Mouse (Mus musculus) hindbrain, embryonic 16.5 days (tissue): ENCODE results near the gene Mdga2. TPM values are rescaled to one million over a fixed set of nuclear protein-coding genes. Genes with fewer than 3 reads are reported as not detected.

Experiments
- ATAC-seq: fragments of 200-750 bp; cut with Nextera tagmentation; 2 replicates; pipeline ENCODE4 v1.8.0; 2017; ENCODE audit warnings: moderate TSS enrichment, moderate library complexity
- H3K27ac ChIP-seq: fragments of 300-500 bp; sonication (generic); 2 replicates; pipeline ENCODE4 v1.5.1; 2014; ENCODE audit warnings: low read depth, mild to moderate bottlenecking, control low read depth, low read length, moderate library complexity
- H3K27me3 ChIP-seq: fragments of 300-500 bp; sonication (generic); replicated peaks from 2 replicates; pipeline ENCODE4 v1.6.1; 2014; ENCODE audit warnings: low read length; ENCODE audit not compliant: control insufficient read depth, insufficient read depth
- H3K36me3 ChIP-seq: fragments of 300-500 bp; sonication (generic); 2 replicates; pipeline ENCODE4 v1.6.1; 2014; ENCODE audit warnings: mild to moderate bottlenecking, low read length, moderate library complexity, mixed read lengths; ENCODE audit not compliant: control insufficient read depth, insufficient read depth
- H3K4me1 ChIP-seq: fragments of 300-500 bp; sonication (generic); 2 replicates; pipeline ENCODE4 v1.6.1; 2014; ENCODE audit warnings: low read depth, low read length; ENCODE audit not compliant: control insufficient read depth, insufficient read depth
- H3K4me2 ChIP-seq: fragments of 300-500 bp; sonication (generic); 2 replicates; pipeline ENCODE4 v1.6.1; 2014; ENCODE audit warnings: mild to moderate bottlenecking, low read length, control low read depth, moderate library complexity
- H3K4me3 ChIP-seq: fragments of 300-500 bp; sonication (generic); 2 replicates; pipeline ENCODE4 v1.5.1; 2014; ENCODE audit warnings: mild to moderate bottlenecking, low read length, control low read depth, moderate library complexity
- H3K9ac ChIP-seq: fragments of 300-500 bp; sonication (generic); 2 replicates; pipeline ENCODE4 v1.6.1; 2014; ENCODE audit warnings: low read depth, mild to moderate bottlenecking, control low read depth, low read length, moderate library complexity
- H3K9me3 ChIP-seq: fragments of 300-500 bp; sonication (generic); 2 replicates; pipeline ENCODE4 v1.6.1; 2014; ENCODE audit warnings: mild to moderate bottlenecking, low read length, moderate library complexity; ENCODE audit not compliant: control insufficient read depth
- WGBS: fragments of 180-500 bp; shearing (Covaris S2); extraction: QIAGEN DNeasy Blood & Tissue Kit; methylation state at CpG from one replicate; pipeline ENCODE4 v1.1.7; 2014; 5-methylcytosine and 5-hydroxymethylcytosine counted together
- polyA plus RNA-seq: library from polyadenylated mRNA; unstranded; fragments of >200 nt; fragmentation: Nextera tagmentation; extraction: Ambion mirVana; gene quantifications from 2 replicates; pipeline ENCODE4 v1.2.1, GENCODE M21; 2015

The Mdga2 gene
- polyA plus RNA-seq, 1 experiment from 2014 or later: 41.4 TPM

DNA sequence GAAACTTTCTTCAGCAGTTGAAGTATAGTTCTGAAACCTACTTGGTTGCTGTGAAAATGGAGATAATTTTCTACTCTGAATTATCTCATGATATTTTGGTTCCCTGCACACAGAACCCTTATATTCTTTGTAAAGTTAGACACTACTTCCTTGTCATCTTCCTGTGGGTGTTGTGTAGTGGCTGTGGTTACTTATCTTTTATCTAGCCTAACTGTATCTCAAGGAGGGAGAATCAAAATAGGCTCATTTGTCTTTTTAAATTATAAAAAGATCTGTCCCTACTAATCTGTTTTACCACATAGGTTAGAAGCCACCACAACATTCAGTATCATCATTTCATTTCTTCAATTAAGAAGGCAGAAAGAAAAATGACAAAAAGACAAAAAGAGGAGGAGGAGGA lies 127.9 kb downstream of the Mdga2 start:
- H3K27ac ChIP-seq: no peak overlapping the region
- H3K4me2 ChIP-seq: no peak overlapping the region
- H3K4me3 ChIP-seq: no peak overlapping the region
- no peak overlapping the region for H3K9ac ChIP-seq
- H3K9me3 ChIP-seq: no peaks in the 10 kb centered on the region
- H3K36me3 ChIP-seq: no peaks in the 10 kb centered on the region
- H3K4me1 ChIP-seq: no peaks in the 10 kb centered on the region
- no peaks in the 10 kb centered on the region for H3K27me3 ChIP-seq
- no peak for ATAC-seq

DNA sequence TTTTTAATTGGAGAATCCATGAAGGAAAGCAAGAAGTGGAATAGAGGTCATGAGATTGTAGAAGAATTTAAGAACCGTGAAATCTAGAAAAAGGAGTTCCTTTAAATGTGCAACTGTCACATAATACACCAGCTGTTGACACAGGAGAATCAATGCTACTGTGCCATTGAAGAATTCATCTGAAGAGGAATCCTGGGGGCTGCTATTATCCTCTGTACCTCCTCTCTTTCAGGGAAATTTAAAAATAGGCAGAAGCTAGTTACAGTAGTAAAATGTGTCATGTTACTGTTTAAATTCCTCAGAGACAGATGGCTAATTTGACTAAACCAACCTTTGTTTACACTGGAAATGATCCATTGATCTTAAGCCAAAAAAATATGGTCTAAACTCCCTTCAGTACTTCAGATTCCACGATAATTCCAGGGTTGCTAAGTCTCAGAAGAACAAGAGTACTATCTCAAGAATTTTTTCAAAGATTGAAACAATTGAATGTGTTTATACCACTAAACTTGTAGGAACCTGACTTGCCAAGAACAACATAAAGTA lies 131.9 kb downstream of the Mdga2 start:
- H3K4me1 ChIP-seq: no peaks in the 10 kb centered on the region
- H3K27me3 ChIP-seq: no peaks in the 10 kb centered on the region
- no peak overlapping the region for H3K4me3 ChIP-seq
- no peak overlapping the region for H3K4me2 ChIP-seq
- H3K36me3 ChIP-seq: no peaks in the 10 kb centered on the region
- no peak overlapping the region for H3K9ac ChIP-seq
- H3K9me3 ChIP-seq: no peaks in the 10 kb centered on the region
- WGBS: 51% methylated on average over 2 of the region's 2 CpGs
- H3K27ac ChIP-seq: no peak overlapping the region
- no peak for ATAC-seq

DNA sequence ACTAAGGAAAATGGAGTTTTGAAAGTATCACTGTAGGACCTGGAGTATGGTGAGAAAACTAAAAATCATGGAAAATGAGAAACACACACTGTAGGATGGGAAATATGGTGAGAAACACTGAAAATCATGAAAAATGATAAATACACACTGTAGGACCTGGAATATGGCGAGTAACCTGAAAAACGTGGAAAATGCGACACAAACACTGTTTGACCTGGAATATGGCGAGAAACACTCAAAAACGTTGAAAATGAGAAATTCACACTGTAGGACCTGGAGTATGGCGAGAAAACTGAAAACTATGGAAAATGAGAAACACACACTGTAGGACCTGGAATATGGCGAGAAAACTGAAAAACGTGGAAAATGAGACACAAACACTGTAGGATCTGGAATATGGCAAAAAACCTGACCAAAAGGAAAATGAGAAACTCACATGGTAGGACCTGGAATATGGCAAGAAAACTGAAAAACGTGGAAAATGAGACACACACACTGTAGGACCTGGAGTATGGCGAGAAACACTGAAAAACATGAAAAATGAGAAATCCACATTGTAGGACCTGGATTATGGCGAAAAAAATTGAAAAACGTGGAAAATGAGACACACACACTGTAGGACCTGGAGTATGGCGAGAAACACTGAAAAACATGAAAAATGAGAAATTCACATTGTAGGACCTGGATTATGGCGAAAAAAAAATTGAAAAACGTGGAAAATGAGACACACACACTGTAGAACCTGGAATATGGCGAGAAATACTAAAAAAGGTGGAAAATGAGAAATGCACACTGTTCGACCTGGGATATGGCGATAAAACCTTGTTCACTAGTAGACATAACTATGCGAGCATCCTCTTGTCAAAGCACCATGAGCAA lies 163.0 kb downstream of the Mdga2 start:
- H3K27me3 ChIP-seq: no peaks in the 10 kb centered on the region
- H3K36me3 ChIP-seq: no peaks in the 10 kb centered on the region
- H3K4me3 ChIP-seq: no peak overlapping the region
- no peak overlapping the region for H3K9ac ChIP-seq
- no peaks in the 10 kb centered on the region for H3K4me1 ChIP-seq
- ATAC-seq: peak; percentile 93
- H3K4me2 ChIP-seq: no peak overlapping the region
- peaks cover 7% of the 10 kb centered on the region for H3K9me3 ChIP-seq
- 75% methylated on average over 19 of the region's 19 CpGs for whole genome bisulfite sequencing
- no peak overlapping the region for H3K27ac ChIP-seq

DNA sequence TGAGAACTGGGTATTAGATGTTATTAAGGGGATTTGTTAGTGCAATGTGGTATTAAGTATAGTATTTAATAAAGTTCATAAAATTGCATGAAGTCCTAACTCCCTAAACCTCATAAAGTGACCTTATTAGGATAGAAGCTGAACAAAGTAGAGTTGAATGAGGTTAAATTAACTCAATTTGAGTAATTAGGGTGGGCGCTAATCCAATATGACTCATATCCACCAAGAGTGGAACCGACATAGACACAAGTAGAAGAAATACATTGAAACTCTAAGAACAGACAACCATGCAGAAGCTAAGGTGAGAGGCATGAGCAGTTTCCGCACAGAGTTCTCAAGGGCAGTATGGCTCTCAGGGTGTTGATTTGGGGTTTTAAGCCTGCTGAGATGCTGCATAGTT lies 165.7 kb downstream of the Mdga2 start:
- Histone ChIP-seq H3K9me3 (peaks cover 7% of the 10 kb centered on the region), H3K27ac (no peak overlapping the region), H3K4me2 (no peak overlapping the region), H3K4me1 (no peaks in the 10 kb centered on the region), H3K36me3 (no peaks in the 10 kb centered on the region), H3K4me3 (no peak overlapping the region), H3K9ac (no peak overlapping the region), H3K27me3 (no peaks in the 10 kb centered on the region)
- no peak for ATAC-seq
- WGBS: 88% methylated on average over 3 of the region's 3 CpGs

DNA sequence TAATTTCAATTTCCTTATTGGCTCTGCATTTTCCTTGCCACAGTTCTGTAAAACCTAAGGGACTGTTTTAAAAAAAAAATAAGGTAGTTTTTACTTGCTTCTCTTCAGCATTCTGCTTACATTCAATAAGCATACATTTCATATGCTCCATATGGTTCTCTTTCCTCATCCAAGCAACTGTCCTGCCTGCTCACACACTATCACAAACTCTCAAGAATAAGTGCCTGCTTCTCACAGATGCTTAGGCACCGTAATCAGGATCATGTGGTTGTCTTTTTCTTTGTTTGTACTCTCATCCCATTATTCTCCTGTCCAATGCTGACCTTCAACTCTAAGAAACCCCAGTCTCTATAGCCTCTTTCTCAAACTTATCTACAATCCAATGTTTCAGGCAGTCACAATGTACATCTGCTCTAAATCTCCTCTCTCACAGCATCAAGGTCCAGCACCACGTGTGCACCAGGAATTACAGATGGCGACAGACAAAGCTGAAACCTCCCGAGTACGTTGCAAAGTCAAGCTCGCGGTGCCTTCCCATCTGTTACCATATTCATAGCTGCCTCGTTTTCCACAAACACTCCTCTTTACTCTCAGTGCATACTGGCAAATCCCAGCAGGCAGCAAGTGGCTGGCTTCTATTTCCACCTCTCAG lies 177.1 kb downstream of the Mdga2 start:
- Histone ChIP-seq H3K4me3 (no peak overlapping the region), H3K4me2 (no peak overlapping the region), H3K36me3 (no peaks in the 10 kb centered on the region), H3K9ac (no peak overlapping the region), H3K4me1 (no peaks in the 10 kb centered on the region), H3K27me3 (no peaks in the 10 kb centered on the region), H3K9me3 (no peaks in the 10 kb centered on the region), H3K27ac (no peak overlapping the region)
- WGBS: 47% methylated on average over 8 of the region's 8 CpGs
- ATAC-seq: peak; percentile 86

DNA sequence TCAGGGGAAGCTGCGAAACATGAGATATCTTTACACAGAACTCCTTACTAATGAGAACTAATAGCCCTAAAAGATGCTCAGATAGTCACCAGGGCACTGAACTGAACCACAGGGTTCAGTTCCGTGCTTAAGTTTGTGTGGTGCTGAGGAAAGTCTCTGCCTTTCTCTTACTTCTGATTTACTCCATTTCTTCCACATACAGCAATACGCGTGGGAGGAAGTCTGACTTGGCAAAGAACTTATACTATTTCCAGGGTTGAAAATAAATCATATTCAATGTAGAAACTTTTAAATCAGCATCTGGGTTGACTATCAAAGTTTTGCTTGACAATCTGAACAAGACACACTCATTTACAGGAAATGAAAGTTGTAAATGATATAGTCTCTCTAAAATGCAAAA lies 180.5 kb downstream of the Mdga2 start:
- 94% methylated on average over 4 of the region's 4 CpGs for WGBS
- Histone ChIP-seq H3K9ac (no peak overlapping the region), H3K36me3 (no peaks in the 10 kb centered on the region), H3K27me3 (no peaks in the 10 kb centered on the region), H3K9me3 (no peaks in the 10 kb centered on the region), H3K4me3 (no peak overlapping the region), H3K27ac (no peak overlapping the region), H3K4me2 (no peak overlapping the region), H3K4me1 (no peaks in the 10 kb centered on the region)
- ATAC-seq: no peak

DNA sequence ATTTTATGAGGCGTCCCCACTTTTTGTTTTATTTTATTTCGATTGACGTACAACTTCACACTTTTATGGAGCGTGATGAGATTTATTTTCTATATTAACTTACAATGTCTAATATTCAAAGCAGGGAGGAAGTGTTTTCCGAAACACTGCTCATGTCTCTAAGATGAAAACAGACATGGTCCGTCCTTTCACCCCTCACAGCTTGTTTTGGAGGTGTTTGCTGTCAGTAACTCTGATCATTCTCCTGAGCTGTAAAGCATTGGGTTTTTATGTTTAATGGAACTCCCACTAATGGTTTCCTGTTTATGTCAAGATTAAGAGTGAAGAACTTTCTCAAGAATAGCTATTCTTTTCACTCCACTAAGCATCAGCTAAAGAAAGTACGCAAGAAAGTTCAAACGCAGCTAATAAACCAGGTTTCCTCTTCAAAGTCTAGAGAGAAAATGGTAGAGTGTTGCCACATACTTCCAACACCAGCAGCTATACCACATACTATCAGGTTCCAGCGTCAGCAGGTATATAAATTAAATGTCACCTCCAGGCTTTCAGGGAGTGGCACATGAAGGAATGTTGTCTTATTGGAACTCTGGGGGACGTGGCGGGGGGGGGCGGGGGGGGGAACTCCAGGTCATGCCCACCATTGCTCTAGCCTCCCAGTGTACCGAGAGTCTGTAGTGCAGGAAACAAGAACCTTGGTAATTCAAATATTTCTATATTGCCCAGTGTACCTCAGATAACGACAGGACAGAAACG lies 186.7 kb downstream of the Mdga2 start:
- H3K9me3 ChIP-seq: no peaks in the 10 kb centered on the region
- ATAC-seq: no peak
- no peak overlapping the region for H3K9ac ChIP-seq
- no peak overlapping the region for H3K27ac ChIP-seq
- no peak overlapping the region for H3K4me3 ChIP-seq
- no peaks in the 10 kb centered on the region for H3K27me3 ChIP-seq
- no peaks in the 10 kb centered on the region for H3K4me1 ChIP-seq
- WGBS: 84% methylated on average over 15 of the region's 15 CpGs
- no peaks in the 10 kb centered on the region for H3K36me3 ChIP-seq
- H3K4me2 ChIP-seq: no peak overlapping the region

DNA sequence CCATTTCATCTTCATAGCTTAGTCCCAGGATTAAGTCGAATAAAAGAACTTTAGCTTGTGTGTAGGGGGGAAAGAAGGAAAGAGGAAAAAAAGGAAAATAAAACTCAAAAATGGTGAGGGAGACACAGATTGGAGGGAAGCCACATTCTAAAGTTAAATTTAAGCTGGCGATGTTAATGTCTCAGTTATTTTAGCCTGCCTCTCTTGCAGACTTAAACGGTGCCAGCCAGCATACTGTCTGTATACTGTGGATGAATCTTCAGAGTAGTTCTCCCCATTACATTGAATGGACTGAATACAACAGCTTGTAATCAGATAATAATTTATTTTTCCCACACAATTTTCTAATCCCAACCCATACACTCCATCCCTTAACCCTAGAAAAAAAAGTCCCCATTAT lies 205.2 kb downstream of the Mdga2 start:
- WGBS: 95% methylated on average over 3 of the region's 3 CpGs
- H3K9ac ChIP-seq: no peak overlapping the region
- no peaks in the 10 kb centered on the region for H3K4me1 ChIP-seq
- no peaks in the 10 kb centered on the region for H3K36me3 ChIP-seq
- H3K9me3 ChIP-seq: no peaks in the 10 kb centered on the region
- no peaks in the 10 kb centered on the region for H3K27me3 ChIP-seq
- no peak overlapping the region for H3K4me2 ChIP-seq
- ATAC-seq: no peak
- no peak overlapping the region for H3K27ac ChIP-seq
- no peak overlapping the region for H3K4me3 ChIP-seq

DNA sequence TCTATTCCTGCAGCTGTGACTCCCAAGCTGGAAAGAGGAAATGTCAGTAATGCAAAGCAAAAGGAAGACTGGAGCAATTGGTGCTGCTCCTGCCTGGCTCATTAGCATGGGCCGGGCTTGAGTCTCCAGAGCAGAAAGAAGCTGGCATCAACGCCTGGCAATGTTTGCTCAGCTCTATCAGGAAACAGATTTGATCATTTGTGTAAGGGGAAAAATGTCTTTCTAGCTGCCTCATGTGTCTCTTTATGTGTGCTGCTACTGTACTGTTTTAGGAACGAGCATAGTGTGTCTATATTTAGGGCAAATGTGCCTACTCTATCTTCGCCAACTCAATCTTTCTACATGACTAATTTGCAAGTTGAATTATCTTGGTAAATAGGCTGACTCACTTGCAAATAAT lies 211.0 kb downstream of the Mdga2 start:
- no peak overlapping the region for H3K4me2 ChIP-seq
- H3K27ac ChIP-seq: peak overlapping the region; percentile 12; the same call in 1 of the 2 replicates
- 0 out of 2 replicates have a peak, but pooled peaks have one; percentile 52 for ATAC-seq
- H3K27me3 ChIP-seq: no peaks in the 10 kb centered on the region
- WGBS: 50% methylated on average over 4 of the region's 4 CpGs
- H3K36me3 ChIP-seq: no peaks in the 10 kb centered on the region
- no peak overlapping the region for H3K4me3 ChIP-seq
- H3K9ac ChIP-seq: no peak overlapping the region
- peaks cover 5% of the 10 kb centered on the region; the same call in 1 of the 2 replicates for H3K4me1 ChIP-seq
- H3K9me3 ChIP-seq: no peaks in the 10 kb centered on the region
